Mouse (Mus musculus) WW6 (cell line): ENCODE measurements around the gene Syt15.
A peak's percentile ranks its signal among the peaks of the same experiment; 100 is the strongest.
"Not testable (repeated sequence)": the region's sequence is repeated elsewhere in the genome, so short reads cannot be mapped to it uniquely, and the experiment has no call there.

Experiments
- DNase-seq: peaks from one replicate; pipeline ENCODE4 v3.0.0-alpha.2; 2013; ENCODE audit warnings: low read depth, low spot score

Gene Syt15

GRCm38 (mm10) chr14:34227981-34228380, 8.6 kb downstream of the Syt15 start:
- no peak for DNase-seq

DNA sequence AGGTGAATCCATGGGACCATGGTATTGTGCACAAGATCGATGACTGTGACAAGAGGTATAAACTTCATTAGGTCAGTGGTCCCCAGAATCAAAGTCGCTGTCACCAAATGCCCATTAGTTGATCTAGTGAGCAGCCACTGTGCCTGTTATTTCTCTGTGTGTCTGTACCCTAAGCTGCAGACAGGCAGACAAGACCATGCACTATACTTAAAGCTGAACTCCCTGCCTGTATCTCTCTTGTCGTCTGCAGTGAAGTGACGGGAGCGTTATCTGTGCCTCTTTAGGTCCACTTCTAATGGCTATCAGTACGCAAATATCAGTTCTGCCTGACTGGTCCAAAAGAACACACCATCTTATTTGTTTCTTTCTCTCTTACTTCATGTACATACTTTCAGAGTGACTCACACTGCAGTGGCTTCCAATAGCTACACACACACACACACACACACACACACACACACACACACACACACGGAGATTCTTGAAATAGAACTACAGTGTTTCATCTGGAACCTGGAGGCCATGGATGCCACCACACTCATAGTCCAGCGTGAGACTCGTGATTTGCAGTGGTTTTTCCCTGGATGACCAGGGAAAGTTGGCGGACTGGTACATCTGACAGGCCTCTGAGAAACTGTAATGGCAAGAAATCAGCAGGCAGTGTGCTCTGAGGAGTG, 9.6 kb downstream of the Syt15 start:
- no peak for DNase-seq

DNA sequence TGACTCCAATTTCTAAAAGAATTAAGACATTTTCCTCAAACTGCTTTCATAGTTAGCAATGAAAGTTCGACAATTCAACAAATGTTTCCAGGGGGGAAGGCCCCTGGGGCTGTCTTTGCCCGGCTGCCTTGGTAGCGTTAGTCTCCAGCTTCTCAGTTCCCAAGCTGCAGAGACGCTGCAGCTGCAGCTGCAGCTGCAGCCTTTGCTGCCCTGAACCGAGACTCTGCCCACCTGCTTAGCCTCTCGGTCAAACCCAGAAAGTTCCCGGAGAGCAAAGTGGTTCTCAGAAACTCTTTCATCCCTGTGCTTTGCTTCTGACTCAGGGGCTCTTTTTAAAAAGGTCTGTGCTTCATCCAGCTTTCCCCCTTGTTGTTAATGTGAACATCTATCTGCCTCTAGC, 12.9 kb downstream of the Syt15 start:
- DNase-seq: no peak

DNA sequence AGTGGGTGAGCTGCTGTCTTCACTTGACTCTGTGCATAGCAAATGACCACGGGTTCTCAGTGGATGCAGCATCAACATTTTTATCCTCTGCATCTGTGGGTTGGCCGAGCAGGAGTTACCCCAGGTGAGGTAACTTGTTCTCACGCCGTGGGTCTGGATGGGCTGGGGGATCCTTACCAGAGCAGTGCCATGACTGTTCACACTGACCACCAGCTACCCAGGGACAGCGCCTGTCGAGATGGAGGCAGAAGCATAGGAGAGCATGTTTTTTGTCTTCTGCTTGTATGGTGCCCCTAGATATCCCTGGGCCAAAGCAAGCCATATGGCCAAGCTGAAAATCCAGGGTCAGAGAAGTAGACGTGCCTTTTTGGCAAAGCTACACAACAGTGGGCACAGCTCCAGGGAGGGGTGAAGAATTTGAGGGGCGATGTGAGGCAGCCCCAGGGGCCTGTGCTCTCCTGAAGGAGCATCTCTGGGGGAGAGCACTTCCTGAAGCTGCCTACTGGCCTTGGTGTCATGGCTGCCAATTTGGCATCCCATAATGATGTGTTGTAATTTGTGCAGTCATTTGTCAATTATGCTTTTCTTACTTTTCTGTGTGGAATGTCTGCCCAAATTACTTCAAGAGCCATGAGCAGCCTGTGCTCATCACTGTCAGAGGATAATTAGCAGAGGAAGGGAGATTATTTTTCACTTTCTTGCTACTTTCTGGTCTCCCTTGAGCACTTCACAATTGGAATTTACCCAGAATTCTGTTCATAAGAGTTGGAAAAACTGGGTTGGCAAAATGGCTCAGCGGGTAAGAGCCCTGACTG, 13.7 kb downstream of the Syt15 start:
- no peak for DNase-seq

- no peak for DNase-seq
These were observed 14.5 kb downstream of the Syt15 start for GRCm38 (mm10) chr14:34233846-34234245.

DNA sequence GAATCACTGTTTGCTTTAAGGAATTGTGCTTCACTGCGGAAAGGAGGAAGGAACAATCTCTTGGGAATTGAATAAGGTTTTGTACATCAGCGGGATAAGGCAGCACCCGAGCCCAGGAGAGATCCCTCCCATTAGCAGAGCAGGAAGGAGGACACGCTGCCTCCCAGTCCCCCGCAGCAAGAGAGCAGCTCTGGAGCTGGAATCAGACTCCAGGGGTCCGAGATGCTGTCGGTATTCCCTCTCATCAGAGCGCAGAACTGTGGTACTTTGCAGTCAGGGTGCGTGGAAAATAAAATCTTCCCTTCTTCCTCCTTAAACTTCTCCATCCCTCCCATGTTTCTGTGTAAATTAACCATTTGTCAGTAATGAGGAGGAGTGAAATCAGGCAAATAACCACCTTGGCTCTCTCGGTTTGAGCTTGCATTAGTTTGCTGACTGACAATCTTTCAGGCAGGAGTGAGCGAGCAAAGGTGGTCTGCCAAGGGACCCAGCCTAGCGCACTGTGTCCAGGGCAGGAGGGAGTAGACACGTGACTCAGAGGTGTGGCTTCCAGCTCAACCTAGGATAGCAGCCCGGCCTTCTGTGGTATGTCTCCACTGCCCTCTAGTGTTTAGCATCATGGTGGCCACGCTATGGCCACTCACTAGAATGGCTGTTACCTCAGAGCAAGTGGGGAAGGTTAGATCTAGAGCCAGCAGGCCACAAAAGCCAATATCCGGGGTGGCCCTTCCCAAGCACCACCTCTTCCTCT, 15.4 kb downstream of the Syt15 start:
- peak; percentile 61 for DNase-seq

- no peak for DNase-seq
These were observed 20.9 kb downstream of the Syt15 start for GRCm38 (mm10) chr14:34240263-34240662.

DNA sequence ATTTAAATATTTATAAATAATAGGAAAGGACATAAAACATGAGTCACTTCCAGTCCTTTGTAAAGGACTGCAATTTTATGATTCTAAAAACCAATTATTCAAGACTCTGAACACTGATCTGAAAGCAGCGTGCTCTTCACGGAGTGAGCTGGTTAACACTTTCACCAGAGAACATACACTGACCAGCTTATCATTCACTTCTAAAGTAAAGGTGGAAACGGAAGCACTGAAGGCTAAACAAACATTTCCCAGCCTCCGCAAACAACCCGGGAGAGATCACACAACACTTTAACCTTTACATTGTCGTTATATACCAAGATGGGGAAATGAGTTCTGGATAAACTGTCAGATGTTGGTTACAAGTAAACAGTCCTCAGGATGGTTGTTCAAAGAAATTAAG, 21.3 kb downstream of the Syt15 start:
- no peak for DNase-seq

- no peak for DNase-seq
These were observed 33.2 kb downstream of the Syt15 start for GRCm38 (mm10) chr14:34252470-34253145.

- DNase-seq: no peak
These were observed 33.9 kb downstream of the Syt15 start for GRCm38 (mm10) chr14:34253261-34253660.

GRCm38 (mm10) chr14:34258525-34258924, 39.1 kb downstream of the Syt15 start:
- DNase-seq: not testable (repeated sequence)

DNA sequence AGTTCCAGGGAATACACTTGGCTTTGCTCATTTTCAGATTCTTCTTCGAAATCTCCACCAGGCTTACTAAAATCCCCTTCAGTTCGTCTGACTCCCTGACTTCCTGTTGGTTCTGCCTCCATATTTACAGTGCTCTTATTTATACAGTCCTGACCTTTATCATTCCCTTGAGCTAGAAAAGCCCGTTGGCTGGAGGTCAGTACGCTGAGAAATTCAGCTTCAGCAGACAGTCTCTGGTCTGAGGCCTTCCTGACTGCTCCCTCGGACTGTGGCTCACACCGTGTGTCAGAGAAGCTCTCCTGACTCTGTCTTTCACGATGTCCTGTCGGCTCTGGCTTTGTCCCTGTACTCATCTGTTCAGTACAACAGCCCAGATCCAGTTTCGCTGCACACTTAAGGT, 48.7 kb downstream of the Syt15 start:
- no peak for DNase-seq

- DNase-seq: no peak
These were observed 53.9 kb downstream of the Syt15 start for GRCm38 (mm10) chr14:34273280-34273679.

- DNase-seq: no peak
These were observed 54.7 kb downstream of the Syt15 start for GRCm38 (mm10) chr14:34274141-34274540.

DNA sequence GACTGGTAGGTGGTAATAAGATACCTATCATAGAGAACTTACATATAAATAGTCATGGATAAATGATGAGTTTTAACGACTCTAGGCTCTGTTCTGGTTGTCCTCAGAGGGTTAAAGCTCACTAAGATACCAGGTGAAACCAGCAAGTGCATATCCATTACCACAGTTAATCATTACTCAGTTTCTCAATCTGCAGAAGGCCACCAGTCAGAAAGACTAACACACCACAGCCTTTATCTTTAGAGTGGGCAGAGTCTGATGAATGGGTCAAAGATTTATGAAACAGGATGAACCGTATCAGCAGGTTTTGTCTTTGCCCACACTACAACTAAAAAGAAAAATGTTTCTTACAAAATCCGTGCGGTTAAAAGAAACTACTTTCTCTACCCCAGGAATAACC, 55.8 kb downstream of the Syt15 start:
- DNase-seq: no peak

- no peak for DNase-seq
These were observed 60.3 kb downstream of the Syt15 start for GRCm38 (mm10) chr14:34279726-34280125.
